Mouse (Mus musculus): Measurements from ENCODE around the gene Hmcn2. TPM values are rescaled to one million over a fixed set of nuclear protein-coding genes. Genes with fewer than 3 reads are reported as not detected.

Hmcn2 gene
- total RNA-seq, 2 experiments from 2014 or later, result 0.51 to 0.52 TPM

DNA sequence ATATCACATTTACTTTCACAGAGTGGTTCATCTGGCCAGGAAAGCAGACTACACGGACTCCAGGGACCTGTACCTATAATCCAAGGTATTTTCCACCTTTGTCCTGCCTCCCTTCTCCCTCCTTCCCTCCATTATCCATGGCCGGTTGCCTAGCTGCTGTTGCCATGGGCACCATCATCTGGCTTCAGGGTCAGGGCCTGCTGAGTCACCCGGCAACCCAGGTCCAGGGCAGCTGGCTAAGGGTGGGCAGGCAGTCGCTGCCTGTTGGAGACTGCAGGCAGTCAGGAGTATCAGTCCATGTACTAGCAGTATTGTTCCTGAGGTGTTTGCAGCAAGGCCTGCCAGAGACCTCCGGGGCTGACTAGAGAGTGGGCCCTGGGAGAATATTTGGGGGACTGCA lies 160.5 kb downstream of the Hmcn2 start:
- intact Hi-C loops (cut with DNase I), result no loop called here
- no peak overlapping the region for H3K4me3 ChIP-seq
- H3K27ac ChIP-seq, result no peak overlapping the region
- TF ChIP-seq CTCF (IDR thresholded peaks at IDR 0.05), result no peak
- DNase-seq (ENCODE audit: extremely low spot score in 1 of 2, low spot score in 2 of 2), result no peak

DNA sequence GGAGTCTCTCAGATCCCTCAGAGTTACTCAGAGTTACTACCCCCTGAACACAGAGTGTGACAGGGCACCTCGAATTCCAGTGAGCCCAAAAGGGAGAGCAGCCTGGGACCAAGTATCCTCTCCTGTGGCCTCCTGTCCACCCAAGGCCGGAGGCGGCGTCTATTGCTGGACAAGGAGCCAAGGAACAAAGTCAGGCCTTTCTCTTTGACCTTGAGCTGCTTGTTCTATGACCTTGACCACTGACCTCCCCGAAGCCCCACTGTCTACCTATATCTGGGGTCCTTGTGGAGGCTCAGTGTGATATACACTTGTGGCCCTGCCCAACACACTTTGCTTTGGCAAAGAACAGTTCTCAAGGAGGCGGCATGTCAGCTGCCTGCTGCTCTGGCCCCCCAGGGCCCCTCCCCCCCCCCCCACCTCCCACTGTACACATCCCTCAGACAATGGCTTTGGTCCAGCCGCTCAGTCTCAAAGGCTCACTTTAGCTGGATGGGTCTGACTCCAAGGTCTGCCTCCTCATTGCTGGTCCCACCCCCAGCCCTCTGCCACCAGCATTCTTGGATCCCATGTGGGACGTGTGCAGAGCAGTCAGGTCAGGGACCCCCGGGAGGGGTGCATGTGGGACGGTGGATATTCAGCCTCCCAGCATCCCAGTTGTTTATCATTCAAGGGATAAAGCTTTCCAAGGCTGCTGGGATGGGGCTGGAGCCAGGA lies 162.0 kb downstream of the Hmcn2 start:
- no peak for TF ChIP-seq CTCF (IDR thresholded peaks at IDR 0.05)
- intact Hi-C loops (cut with DNase I), result no loop called here

GRCm38 (mm10) chr2:31477234-31478161 lies 163.3 kb downstream of the Hmcn2 start:
- H3K4me3 ChIP-seq, result no peak overlapping the region
- DNase-seq (ENCODE audit: extremely low spot score in 1 of 2, low spot score in 2 of 2), result no peak
- H3K27ac ChIP-seq, result no peak overlapping the region
- TF ChIP-seq CTCF (IDR thresholded peaks at IDR 0.05), result no peak
- intact Hi-C loops (cut with DNase I), result no loop called here

More for the DNA sequence above, 162.0 kb downstream of the Hmcn2 start:
- DNase-seq (ENCODE audit: extremely low spot score in 1 of 2, low spot score in 2 of 2), result no peak
- Histone ChIP-seq H3K4me3 (no peak overlapping the region), H3K27ac (no peak overlapping the region)

DNA sequence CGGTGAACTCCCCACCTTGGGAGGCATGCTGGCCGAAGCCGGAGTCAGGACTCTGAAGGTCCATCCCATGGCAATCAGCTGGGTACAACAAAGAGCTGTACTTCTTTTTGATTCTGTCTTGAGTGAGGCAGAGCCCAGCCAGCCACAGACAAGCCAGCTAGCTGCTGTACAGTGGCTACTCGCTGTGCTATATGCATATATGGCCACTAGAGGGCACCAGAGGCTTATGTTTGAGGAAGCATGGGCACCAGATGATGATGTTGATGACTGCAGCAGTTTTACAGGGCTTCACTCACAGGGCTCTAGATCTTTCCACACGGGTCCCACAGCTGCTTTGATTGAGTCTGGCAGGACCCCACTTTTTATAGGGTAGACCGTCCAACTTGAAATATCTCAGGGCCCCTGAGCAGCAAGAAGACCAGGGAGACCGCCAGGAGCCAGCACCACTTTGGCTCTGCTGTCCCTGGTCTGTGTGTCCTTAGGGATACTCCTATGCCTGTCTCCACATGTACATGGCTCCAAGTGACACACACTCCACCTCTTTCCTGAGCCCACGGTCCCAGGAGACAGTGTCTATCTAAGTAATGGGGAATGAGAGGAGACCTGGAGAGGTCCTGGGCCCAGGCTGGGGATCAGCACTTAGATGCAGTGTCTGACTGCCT lies 168.8 kb downstream of the Hmcn2 start:
- peak; percentile 85 to 89 for DNase-seq (ENCODE audit: extremely low spot score in 1 of 2, low spot score in 2 of 2)
- Histone ChIP-seq H3K4me3 (no peak overlapping the region), H3K27ac (no peak overlapping the region)
- intact Hi-C loops (cut with DNase I), result loop anchor here (1.0 to 10.0 kb wide), 3 partner anchors 172 to 432 kb away; no protein-coding TSS in a partner anchor
- peak; percentile 95 for TF ChIP-seq CTCF (IDR thresholded peaks at IDR 0.05)

DNA sequence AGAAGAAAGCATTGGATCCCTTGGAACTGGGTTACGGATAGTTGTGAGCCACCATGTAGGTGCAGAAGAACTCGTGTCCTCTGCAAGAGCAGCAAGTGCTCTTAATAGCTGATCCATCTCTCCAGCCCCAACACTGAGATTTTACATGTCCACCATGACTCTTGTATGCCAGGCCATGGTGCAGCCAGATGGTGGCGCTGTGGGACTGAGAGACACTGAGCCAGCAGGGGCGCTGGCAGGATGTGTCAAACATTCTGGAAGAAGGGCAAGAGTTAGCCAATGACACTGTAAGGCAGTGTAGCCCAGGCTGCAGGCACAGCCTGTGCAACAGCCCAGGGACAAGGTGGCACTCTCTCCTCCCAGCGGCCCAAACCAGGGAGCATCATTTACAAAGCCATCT lies 170.0 kb downstream of the Hmcn2 start:
- H3K27ac ChIP-seq, result no peak overlapping the region

GRCm38 (mm10) chr2:31489166-31489565 lies 175.0 kb downstream of the Hmcn2 start:
- no peak overlapping the region for H3K27ac ChIP-seq
- intact Hi-C loops (cut with DNase I), result loop anchor here (10.0 kb wide), 1 partner anchor 426 kb away; no protein-coding TSS in a partner anchor
- DNase-seq (ENCODE audit: extremely low spot score in 1 of 2, low spot score in 2 of 2), result no peak
- TF ChIP-seq CTCF (IDR thresholded peaks at IDR 0.05), result no peak
- no peak overlapping the region for H3K4me3 ChIP-seq

More for the DNA sequence above, 170.0 kb downstream of the Hmcn2 start:
- H3K4me3 ChIP-seq, result no peak overlapping the region
- peak; percentile 87 for TF ChIP-seq CTCF (IDR thresholded peaks at IDR 0.05)
- peak; percentile 69 to 80 for DNase-seq (ENCODE audit: extremely low spot score in 1 of 2, low spot score in 2 of 2)
- intact Hi-C loops (cut with DNase I), result loop anchor here (5.0 to 10.0 kb wide), 2 partner anchors 303 to 431 kb away; no protein-coding TSS in a partner anchor

DNA sequence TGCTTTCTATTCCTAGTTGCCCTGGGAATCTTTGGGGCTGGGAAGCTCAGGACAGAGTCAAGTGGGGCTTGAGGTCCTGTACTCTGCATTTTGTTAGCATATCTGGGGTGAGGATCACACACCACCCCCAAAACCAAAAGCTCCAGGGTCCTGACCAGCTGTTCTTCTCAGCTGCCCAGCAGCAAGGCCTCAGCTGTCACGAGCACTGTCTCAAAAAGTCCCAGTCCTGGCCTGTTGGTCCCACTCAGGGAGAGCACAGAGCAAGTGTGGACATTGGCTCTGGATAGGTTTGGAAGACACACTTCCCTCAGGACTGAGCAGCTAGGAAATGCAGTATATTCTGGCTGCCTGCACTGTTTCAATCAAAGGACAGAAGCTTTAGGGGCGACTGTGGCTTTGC lies 176.3 kb downstream of the Hmcn2 start:
- Histone ChIP-seq H3K27ac (no peak overlapping the region), H3K4me3 (no peak overlapping the region)
- no peak for TF ChIP-seq CTCF (IDR thresholded peaks at IDR 0.05)
- no peak for DNase-seq (ENCODE audit: extremely low spot score in 1 of 2, low spot score in 2 of 2)
- intact Hi-C loops (cut with DNase I), result no loop called here

GRCm38 (mm10) chr2:31492308-31492707 lies 178.1 kb downstream of the Hmcn2 start:
- no peak for DNase-seq (ENCODE audit: extremely low spot score in 1 of 2, low spot score in 2 of 2)
- peak; percentile 5; the same call in 1 of the 2 replicates for TF ChIP-seq CTCF (IDR thresholded peaks at IDR 0.05)
- no peak overlapping the region for H3K27ac ChIP-seq
- intact Hi-C loops (cut with DNase I), result no loop called here
- H3K4me3 ChIP-seq, result no peak overlapping the region

- no peak overlapping the region for H3K4me3 ChIP-seq
These were observed 179.0 kb downstream of the Hmcn2 start for GRCm38 (mm10) chr2:31493243-31493642.

DNA sequence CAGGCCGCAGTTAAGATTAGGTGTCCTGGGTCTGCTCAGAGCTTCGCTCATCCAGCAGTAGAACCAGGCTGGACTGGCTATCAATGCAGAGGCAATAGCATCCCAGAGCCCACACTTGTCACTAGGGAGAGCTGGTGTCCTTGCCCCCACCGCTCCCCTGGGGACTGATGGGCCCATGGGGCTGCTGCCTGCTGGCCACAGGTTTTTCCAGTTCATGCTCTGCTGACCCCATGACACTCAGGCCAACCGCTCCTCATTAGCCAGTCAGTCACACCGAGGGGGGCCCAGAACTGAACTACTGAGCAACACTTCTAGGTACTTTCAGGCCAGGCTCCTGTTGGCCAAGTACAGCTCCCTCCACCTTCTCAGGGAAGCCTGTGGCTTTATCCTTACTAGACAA lies 180.1 kb downstream of the Hmcn2 start:
- Histone ChIP-seq H3K4me3 (no peak overlapping the region), H3K27ac (no peak overlapping the region)
- intact Hi-C loops (cut with DNase I), result no loop called here
- no peak for TF ChIP-seq CTCF (IDR thresholded peaks at IDR 0.05)
- no peak for DNase-seq (ENCODE audit: extremely low spot score in 1 of 2, low spot score in 2 of 2)

More at GRCm38 (mm10) chr2:31493243-31493642, 179.0 kb downstream of the Hmcn2 start:
- DNase-seq (ENCODE audit: extremely low spot score in 1 of 2, low spot score in 2 of 2), result no peak
- no peak for TF ChIP-seq CTCF (IDR thresholded peaks at IDR 0.05)
- intact Hi-C loops (cut with DNase I), result no loop called here
- no peak overlapping the region for H3K27ac ChIP-seq

GRCm38 (mm10) chr2:31495046-31495476 lies 180.8 kb downstream of the Hmcn2 start:
- intact Hi-C loops (cut with DNase I), result loop anchor here (5.0 kb wide), 1 partner anchor 77 kb away; the partner anchor contains the start of gene Fubp3
- no peak overlapping the region for H3K4me3 ChIP-seq
- no peak for TF ChIP-seq CTCF (IDR thresholded peaks at IDR 0.05)
- no peak for DNase-seq (ENCODE audit: extremely low spot score in 1 of 2, low spot score in 2 of 2)
- H3K27ac ChIP-seq, result no peak overlapping the region

Measured in left cerebral cortex, adult 2 months (tissue).